Mouse (Mus musculus) megakaryocyte, embryonic 14.5 days (primary cell): ENCODE measurements around the gene Cltb.

Source experiments
- FLI1 ChIP-seq: IDR thresholded peaks from 2 replicates; pipeline ENCODE4 v1.6.1; 2012; ENCODE audit warnings: low read length, inconsistent platforms, mixed read lengths
- GATA1 ChIP-seq: IDR thresholded peaks from 3 replicates; pipeline ENCODE4 v1.6.1; 2012; ENCODE audit warnings: mixed read lengths, low read length, inconsistent platforms, borderline replicate concordance

DNA sequence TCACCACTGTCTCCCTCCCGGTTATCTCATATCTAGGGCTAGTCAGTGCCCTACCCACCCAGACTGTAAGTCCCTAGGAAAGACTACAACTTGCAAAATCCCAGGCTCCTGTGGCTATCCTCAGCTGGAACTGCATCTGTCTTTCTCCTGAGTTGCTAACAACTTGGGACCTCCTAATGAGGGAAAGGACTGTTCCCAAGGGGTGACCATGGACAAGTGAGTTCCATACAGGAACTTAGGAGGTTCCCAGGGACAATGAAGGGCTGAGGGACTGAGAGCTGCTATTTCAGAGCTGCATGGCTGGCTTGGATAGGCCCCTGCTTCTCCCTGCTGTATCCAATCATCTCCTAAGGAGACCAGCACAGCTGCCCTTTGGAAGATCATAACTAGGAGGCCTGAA, 1.8 kb downstream of the Cltb start:
- no peak for TF ChIP-seq GATA1
- no peak for TF ChIP-seq FLI1
